Mouse (Mus musculus) MEL (cell line): ENCODE results near the gene Slco2a1. TPM values are rescaled to one million over a fixed set of nuclear protein-coding genes. Genes with fewer than 3 reads are reported as not detected.

Experiments
- DNase-seq: peaks from one replicate; pipeline ENCODE4 v3.0.0; 2011; ENCODE audit warnings: low read depth, low spot score
- H3K27ac ChIP-seq: 2 replicates; pipeline ENCODE4 v1.5.1; 2012; ENCODE audit warnings: low read depth, mild to moderate bottlenecking, control low read depth, low read length, moderate library complexity; ENCODE audit not compliant: control insufficient read depth
- H3K27me3 ChIP-seq, 2 experiments: fragments of 150-350 bp in 1 of 2; sonication (generic) in 1 of 2; 2 replicates each; pipeline ENCODE4 v1.6.1; 2012; ENCODE audit warnings: low read length in 2 of 2, mild to moderate bottlenecking in 2 of 2, improper control_type of control experiment in 1 of 2, moderate library complexity in 1 of 2; ENCODE audit not compliant: insufficient read depth in 2 of 2, control insufficient read depth in 1 of 2
- H3K36me3 ChIP-seq, 2 experiments: 2 replicates each; pipeline ENCODE4 v1.6.1; 2012 to 2014; ENCODE audit warnings: low read length in 2 of 2, improper control_type of control experiment in 1 of 2, inconsistent platforms in 1 of 2, mild to moderate bottlenecking in 1 of 2; ENCODE audit not compliant: insufficient read depth in 2 of 2, control insufficient read depth in 1 of 2
- H3K4me1 ChIP-seq, 2 experiments: fragments of 150-350 bp in 1 of 2; sonication (generic) in 1 of 2; 2 replicates each; pipeline ENCODE4 v1.6.1; 2012; ENCODE audit warnings: low read length in 2 of 2, improper control_type of control experiment in 1 of 2, mild to moderate bottlenecking in 1 of 2; ENCODE audit not compliant: insufficient read depth in 2 of 2, control insufficient read depth in 1 of 2
- H3K4me3 ChIP-seq, 2 experiments: fragments of 150-350 bp in 1 of 2; sonication (generic) in 1 of 2; 2 replicates each; pipeline ENCODE4 v1.5.1; 2012; ENCODE audit warnings: low read depth in 2 of 2, low read length in 2 of 2, mild to moderate bottlenecking in 2 of 2, moderate library complexity in 2 of 2, control low read depth in 1 of 2, improper control_type of control experiment in 1 of 2; ENCODE audit not compliant: control insufficient read depth in 1 of 2, insufficient read depth in 1 of 2
- H3K79me2 ChIP-seq: 2 replicates; pipeline ENCODE4 v1.6.1; 2012; ENCODE audit warnings: mild to moderate bottlenecking, low read length, moderate library complexity; ENCODE audit not compliant: control insufficient read depth, poor library complexity, insufficient read depth
- H3K9ac ChIP-seq: 2 replicates; pipeline ENCODE4 v1.6.1; 2012; ENCODE audit warnings: low read depth, mild to moderate bottlenecking, control low read depth, low read length, moderate library complexity; ENCODE audit not compliant: control insufficient read depth, poor library complexity, severe bottlenecking
- H3K9me3 ChIP-seq: fragments of 150-350 bp; sonication (generic); replicated peaks from 2 replicates; pipeline ENCODE4 v1.6.1; 2012; ENCODE audit warnings: mild to moderate bottlenecking, low read length, improper control_type of control experiment, moderate library complexity; ENCODE audit not compliant: insufficient read depth
- BHLHE40 ChIP-seq: IDR thresholded peaks from 2 replicates; pipeline ENCODE4 v1.6.1; 2012; ENCODE audit warnings: low read depth, mild to moderate bottlenecking, inconsistent platforms, low read length, improper control_type of control experiment, borderline replicate concordance
- CTCF ChIP-seq, 3 experiments: IDR thresholded peaks in 2 of 3; conservative IDR thresholded peaks in 1 of 3; 2 replicates each; pipeline ENCODE4 v1.5.1; 2011 to 2012; ENCODE audit warnings: low read length in 3 of 3, low read depth in 2 of 3, mild to moderate bottlenecking in 2 of 3, improper control_type of control experiment in 1 of 3, inconsistent platforms in 1 of 3, mixed read lengths in 1 of 3, moderate library complexity in 1 of 3; ENCODE audit not compliant: control insufficient read depth in 1 of 3, insufficient read depth in 1 of 3, poor library complexity in 1 of 3, severe bottlenecking in 1 of 3
- EP300 ChIP-seq, 2 experiments: IDR thresholded peaks; 2 replicates each; pipeline ENCODE4 v1.6.1; 2011; ENCODE audit warnings: improper control_type of control experiment in 2 of 2, low read length in 2 of 2, low read depth in 1 of 2, mild to moderate bottlenecking in 1 of 2
- GABPA ChIP-seq: IDR thresholded peaks from 2 replicates; pipeline ENCODE4 v1.6.1; 2012; ENCODE audit warnings: low read depth, mild to moderate bottlenecking, inconsistent platforms, low read length, improper control_type of control experiment, moderate library complexity
- GATA1 ChIP-seq: IDR thresholded peaks from 2 replicates; pipeline ENCODE4 v1.6.1; 2011; ENCODE audit warnings: low read depth, low read length, improper control_type of control experiment
- JUND ChIP-seq: IDR thresholded peaks from 2 replicates; pipeline ENCODE4 v1.6.1; 2011; ENCODE audit warnings: low read depth, mild to moderate bottlenecking, improper control_type of control experiment, low read length
- KAT2A ChIP-seq: conservative IDR thresholded peaks from 2 replicates; pipeline ENCODE4 v1.6.1; 2012; ENCODE audit warnings: low read depth, low read length, improper control_type of control experiment, inconsistent platforms
- MAFK ChIP-seq: IDR thresholded peaks from 2 replicates; pipeline ENCODE4 v1.6.1; 2011; ENCODE audit warnings: low read depth, mild to moderate bottlenecking, low read length, improper control_type of control experiment, borderline replicate concordance
- MAX ChIP-seq: IDR thresholded peaks from 2 replicates; pipeline ENCODE4 v1.6.1; 2011; ENCODE audit warnings: low read length, improper control_type of control experiment
- MAZ ChIP-seq: IDR thresholded peaks from 2 replicates; pipeline ENCODE4 v1.6.1; 2012; ENCODE audit warnings: low read depth, mild to moderate bottlenecking, inconsistent platforms, low read length, improper control_type of control experiment
- MEF2A ChIP-seq: IDR thresholded peaks from 2 replicates; pipeline ENCODE4 v1.6.1; 2014; ENCODE audit warnings: low read depth, mild to moderate bottlenecking, inconsistent platforms, low read length, improper control_type of control experiment; ENCODE audit not compliant: poor library complexity, insufficient replicate concordance, severe bottlenecking; ENCODE audit errors: extremely low read depth
- MXI1 ChIP-seq: IDR thresholded peaks from 2 replicates; pipeline ENCODE4 v1.6.1; 2011; ENCODE audit warnings: mild to moderate bottlenecking, low read depth, low read length, improper control_type of control experiment
- MYB ChIP-seq: IDR thresholded peaks from 2 replicates; pipeline ENCODE4 v1.6.1; 2011; ENCODE audit warnings: mild to moderate bottlenecking, low read depth, low read length, improper control_type of control experiment
- NELFE ChIP-seq: IDR thresholded peaks from 2 replicates; pipeline ENCODE4 v1.6.1; 2011; ENCODE audit warnings: low read depth, low read length, improper control_type of control experiment
- NRF1 ChIP-seq: IDR thresholded peaks from 2 replicates; pipeline ENCODE4 v1.6.1; 2014; ENCODE audit warnings: low read depth, mild to moderate bottlenecking, inconsistent platforms, low read length, improper control_type of control experiment, moderate library complexity; ENCODE audit not compliant: poor library complexity, insufficient read depth, severe bottlenecking
- POLR2AphosphoS2 ChIP-seq: IDR thresholded peaks from 2 replicates; pipeline ENCODE4 v1.6.1; 2011; ENCODE audit warnings: low read length, improper control_type of control experiment
- RCOR1 ChIP-seq: IDR thresholded peaks from 2 replicates; pipeline ENCODE4 v1.6.1; 2012; ENCODE audit warnings: low read depth, mild to moderate bottlenecking, inconsistent platforms, low read length, improper control_type of control experiment
- SIN3A ChIP-seq: IDR thresholded peaks from 2 replicates; pipeline ENCODE4 v1.6.1; 2012; ENCODE audit warnings: low read length, improper control_type of control experiment, inconsistent platforms
- SMC3 ChIP-seq: IDR thresholded peaks from 2 replicates; pipeline ENCODE4 v1.6.1; 2011; ENCODE audit warnings: low read depth, low read length, improper control_type of control experiment
- TAL1 ChIP-seq: IDR thresholded peaks from 2 replicates; pipeline ENCODE4 v1.6.1; 2012; ENCODE audit warnings: mild to moderate bottlenecking, inconsistent platforms, low read length, moderate library complexity, mixed read lengths
- TBP ChIP-seq: IDR thresholded peaks from 2 replicates; pipeline ENCODE4 v1.8.0; 2011; ENCODE audit warnings: low read depth, low read length, improper control_type of control experiment
- ZNF384 ChIP-seq: IDR thresholded peaks from 2 replicates; pipeline ENCODE4 v1.6.1; 2012; ENCODE audit warnings: low read depth, mild to moderate bottlenecking, inconsistent platforms, low read length, improper control_type of control experiment
- polyA plus RNA-seq, 2 experiments: library from polyadenylated mRNA; stranded (reverse) in 1 of 2; unstranded in 1 of 2; fragments of >175 nt in 1 of 2; fragments of >200 nt in 1 of 2; gene quantifications; 2 replicates each; pipeline versions ENCODE4 v1.2.1 to v1.2.4; 2012; ENCODE audit warnings: low replicate concordance in 2 of 2, low read depth in 1 of 2; ENCODE audit not compliant: insufficient read length in 2 of 2, insufficient read depth in 1 of 2, missing spikeins in 1 of 2
- total RNA-seq: library from RNA; depleted of rRNA; stranded (reverse); fragments of 300-350 nt; gene quantifications from 2 replicates; pipeline ENCODE4 v1.2.3, GENCODE M21; 2012

Gene Slco2a1
- total and polyA plus RNA-seq, 3 experiments, result 0.01 TPM; not detected in 2

DNA sequence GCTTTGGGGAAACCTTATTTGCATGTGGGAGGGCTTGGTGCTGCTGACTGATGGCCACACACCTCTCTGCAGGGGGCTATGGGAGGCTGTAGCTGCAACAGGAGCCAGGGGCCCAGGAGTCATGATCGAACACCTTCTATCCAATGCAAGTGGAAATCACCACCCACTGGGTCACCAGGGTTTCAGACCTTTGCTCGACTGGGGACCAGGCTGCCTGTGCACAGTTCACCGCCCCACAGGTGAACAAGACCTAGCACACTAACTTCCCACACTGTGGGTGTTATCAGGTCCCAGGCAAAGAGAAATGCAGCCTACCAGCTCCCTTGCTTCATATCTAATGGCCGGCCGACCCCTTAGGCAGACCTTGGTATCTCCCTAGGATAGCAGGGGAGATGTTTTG is 8.1 kb upstream of the Slco2a1 start:
- no peak for DNase-seq
- H3K9me3 ChIP-seq, result no peaks in the 10 kb centered on the region
- H3K27ac ChIP-seq, result no peak overlapping the region
- TF ChIP-seq ZNF384 (no peak), GATA1 (no peak), MXI1 (no peak), NELFE (no peak), MAFK (no peak), KAT2A (no peak), TBP (no peak), EP300 (IDR thresholded peaks at IDR 0.05; ENCODE audit: low read depth in 1 of 2, low read length in 2 of 2) (no peak), RCOR1 (no peak), MYB (no peak), MEF2A (no peak)
- no peaks in the 10 kb centered on the region for H3K27me3 ChIP-seq
- no peaks in the 10 kb centered on the region for H3K4me1 ChIP-seq
- no peaks in the 10 kb centered on the region for H3K36me3 ChIP-seq
- H3K79me2 ChIP-seq, result no peaks in the 10 kb centered on the region
- no peak overlapping the region for H3K9ac ChIP-seq
- no peak overlapping the region for H3K4me3 ChIP-seq

DNA sequence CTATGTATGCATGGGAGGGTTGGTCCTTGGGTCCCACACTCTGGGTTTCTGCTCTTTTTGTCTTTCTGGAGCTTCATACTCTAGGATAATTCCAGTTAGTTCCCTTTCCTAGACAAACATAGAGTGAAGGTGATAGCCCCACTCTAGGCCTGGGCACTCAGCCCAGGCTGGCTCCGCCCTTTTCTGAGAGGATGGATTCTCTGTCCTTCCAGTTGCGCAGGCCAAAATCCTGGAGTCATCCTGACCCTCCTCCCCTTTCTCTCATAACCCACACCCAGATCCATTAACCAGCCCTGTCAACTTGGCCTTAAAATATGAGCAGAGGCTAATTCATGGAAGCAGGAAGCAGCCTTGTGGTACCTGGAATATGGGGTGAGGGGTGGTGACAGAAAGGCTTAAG is 6.7 kb upstream of the Slco2a1 start:
- H3K79me2 ChIP-seq, result no peaks in the 10 kb centered on the region
- no peak overlapping the region for H3K4me3 ChIP-seq
- H3K27me3 ChIP-seq, result no peaks in the 10 kb centered on the region
- H3K36me3 ChIP-seq, result no peaks in the 10 kb centered on the region
- no peak for DNase-seq
- H3K9me3 ChIP-seq, result no peaks in the 10 kb centered on the region
- no peak overlapping the region for H3K27ac ChIP-seq
- H3K4me1 ChIP-seq, result no peaks in the 10 kb centered on the region
- TF ChIP-seq MXI1 (no peak), MAX (no peak), CTCF (IDR thresholded peaks at IDR 0.05 in 2 of 3, conservative IDR thresholded peaks at IDR 0.05 in 1 of 3; ENCODE audit: control insufficient read depth in 1 of 3, insufficient read depth in 1 of 3, low read depth in 2 of 3, low read length in 3 of 3, poor library complexity in 1 of 3, severe bottlenecking in 1 of 3) (no peak), BHLHE40 (no peak), MAZ (no peak), TAL1 (no peak), GABPA (no peak), ZNF384 (no peak), GATA1 (no peak), NRF1 (no peak), SMC3 (no peak), JUND (no peak), SIN3A (no peak), POLR2AphosphoS2 (no peak)
- no peak overlapping the region for H3K9ac ChIP-seq
